Mouse (Mus musculus): ENCODE data around the gene Hbs1l. TPM values are rescaled to one million over a fixed set of nuclear protein-coding genes. Genes with fewer than 3 reads are reported as not detected.

The Hbs1l gene
- total and polyA plus RNA-seq, 2 experiments, result 17.1 to 78.1 TPM

DNA sequence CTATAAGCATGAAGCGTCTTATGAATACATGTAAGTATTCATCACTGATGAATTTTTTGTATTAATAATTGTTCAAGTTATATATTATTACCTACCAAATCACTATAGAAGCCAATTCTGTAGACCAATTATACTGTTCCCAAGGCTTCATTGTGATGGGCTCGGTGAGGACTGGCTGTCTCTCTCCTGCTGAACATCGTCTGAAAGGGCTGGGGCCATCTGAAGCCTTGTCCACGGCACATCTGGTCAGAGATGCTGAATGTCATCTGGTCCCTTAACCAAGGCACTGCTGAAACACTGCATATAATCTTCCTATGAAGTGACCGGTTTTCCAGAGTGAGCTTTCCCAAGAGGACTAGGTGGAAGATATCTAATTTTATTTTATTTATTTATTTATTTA lies 24.9 kb upstream of the Hbs1l start:
- Histone ChIP-seq H3K79me2 (ENCODE audit: control insufficient read depth, insufficient read depth, low read length) (no peaks in the 10 kb centered on the region), H3K9ac (ENCODE audit: low read depth, low read length) (no peak overlapping the region), H3K27ac (replicated peaks; ENCODE audit: insufficient read depth, low read depth, low read length) (no peak overlapping the region), H3K4me3 (ENCODE audit: insufficient read depth, low read depth, low read length) (no peak overlapping the region), H3K27me3 (ENCODE audit: control insufficient read depth, insufficient read depth, low read length) (no peaks in the 10 kb centered on the region), H3K4me1 (ENCODE audit: control insufficient read depth, insufficient read depth, low read length) (no peaks in the 10 kb centered on the region; the same call in 1 of the 2 replicates), H3K36me3 (ENCODE audit: control insufficient read depth, insufficient read depth, low read length) (no peaks in the 10 kb centered on the region)
- DNase-seq (ENCODE audit: extremely low read depth, low read depth, low spot score), result no peak
- WGBS, result 96% methylated on average over 5 of the region's 5 CpGs
- no peak for TF ChIP-seq POLR2A (IDR thresholded peaks at IDR 0.05; ENCODE audit: extremely low read depth, insufficient read depth, low read length)
- no peak for TF ChIP-seq CTCF (IDR thresholded peaks at IDR 0.05; ENCODE audit: low read depth, low read length)

DNA sequence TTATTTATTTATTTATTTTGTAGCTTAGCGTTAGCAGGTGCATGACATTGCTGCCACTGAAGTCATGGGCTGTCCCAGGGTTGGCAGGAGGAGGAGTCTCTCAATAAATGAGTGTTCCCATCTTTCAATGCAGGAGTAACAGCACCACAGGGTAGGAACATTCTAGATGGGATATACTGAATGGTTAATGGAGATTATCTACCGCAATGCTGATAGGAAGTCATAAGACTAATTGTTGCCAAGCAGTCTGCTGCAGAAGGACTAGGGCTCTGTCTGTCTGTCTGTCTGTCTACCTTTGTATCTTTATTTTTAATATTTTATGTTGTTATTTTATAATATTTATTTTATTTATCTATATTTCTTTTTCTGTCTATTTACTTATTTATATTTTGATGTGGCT lies 24.5 kb upstream of the Hbs1l start:
- no peak for DNase-seq (ENCODE audit: extremely low read depth, low read depth, low spot score)
- no peak overlapping the region for H3K27ac ChIP-seq (replicated peaks; ENCODE audit: insufficient read depth, low read depth, low read length)
- TF ChIP-seq POLR2A (IDR thresholded peaks at IDR 0.05; ENCODE audit: extremely low read depth, insufficient read depth, low read length), result no peak
- no peak for TF ChIP-seq CTCF (IDR thresholded peaks at IDR 0.05; ENCODE audit: low read depth, low read length)
- 87% methylated on average over 2 of the region's 2 CpGs for WGBS
- no peaks in the 10 kb centered on the region for H3K27me3 ChIP-seq (ENCODE audit: control insufficient read depth, insufficient read depth, low read length)
- no peaks in the 10 kb centered on the region for H3K36me3 ChIP-seq (ENCODE audit: control insufficient read depth, insufficient read depth, low read length)
- no peaks in the 10 kb centered on the region for H3K79me2 ChIP-seq (ENCODE audit: control insufficient read depth, insufficient read depth, low read length)
- no peaks in the 10 kb centered on the region; the same call in 1 of the 2 replicates for H3K4me1 ChIP-seq (ENCODE audit: control insufficient read depth, insufficient read depth, low read length)
- no peak overlapping the region for H3K4me3 ChIP-seq (ENCODE audit: insufficient read depth, low read depth, low read length)
- H3K9ac ChIP-seq (ENCODE audit: low read depth, low read length), result no peak overlapping the region

DNA sequence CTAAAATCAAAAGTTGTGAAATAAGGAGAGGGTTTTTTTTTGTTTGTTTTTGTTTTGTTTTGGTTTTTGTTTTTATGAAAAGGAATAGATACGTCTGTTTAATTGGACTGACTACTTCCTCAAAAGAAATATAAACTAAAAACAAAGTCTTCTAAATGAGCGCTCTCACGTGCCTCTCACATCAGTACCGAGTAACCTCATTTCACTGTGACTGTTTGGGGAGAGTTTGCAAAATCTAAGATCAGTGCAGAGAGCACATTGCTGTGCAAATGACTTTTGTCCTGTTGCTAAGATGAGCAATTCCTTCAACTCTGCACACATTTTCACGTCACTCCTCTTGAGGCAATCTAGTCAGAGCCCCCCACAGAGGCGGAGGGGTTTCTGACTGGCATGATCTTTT lies 24.0 kb upstream of the Hbs1l start:
- no peaks in the 10 kb centered on the region for H3K79me2 ChIP-seq (ENCODE audit: control insufficient read depth, insufficient read depth, low read length)
- H3K27me3 ChIP-seq (ENCODE audit: control insufficient read depth, insufficient read depth, low read length), result no peaks in the 10 kb centered on the region
- no peaks in the 10 kb centered on the region for H3K36me3 ChIP-seq (ENCODE audit: control insufficient read depth, insufficient read depth, low read length)
- TF ChIP-seq POLR2A (IDR thresholded peaks at IDR 0.05; ENCODE audit: extremely low read depth, insufficient read depth, low read length), result no peak
- TF ChIP-seq CTCF (IDR thresholded peaks at IDR 0.05; ENCODE audit: low read depth, low read length), result no peak
- no peak overlapping the region; the same call in 1 of the 2 replicates for H3K27ac ChIP-seq (replicated peaks; ENCODE audit: insufficient read depth, low read depth, low read length)
- H3K4me3 ChIP-seq (ENCODE audit: insufficient read depth, low read depth, low read length), result no peak overlapping the region
- H3K4me1 ChIP-seq (ENCODE audit: control insufficient read depth, insufficient read depth, low read length), result no peaks in the 10 kb centered on the region; the same call in 1 of the 2 replicates
- 40% methylated on average over 6 of the region's 6 CpGs for WGBS
- DNase-seq (ENCODE audit: extremely low read depth, low read depth, low spot score), result peak; percentile 76
- no peak overlapping the region for H3K9ac ChIP-seq (ENCODE audit: low read depth, low read length)

- no peak overlapping the region for H3K27ac ChIP-seq (replicated peaks; ENCODE audit: insufficient read depth, low read depth, low read length)
These were observed 8.3 kb upstream of the Hbs1l start for GRCm38 (mm10) chr10:21287243-21288127.

GRCm38 (mm10) chr10:21291228-21291627 lies 4.6 kb upstream of the Hbs1l start:
- Histone ChIP-seq H3K4me3 (ENCODE audit: insufficient read depth, low read depth, low read length) (no peak overlapping the region), H3K79me2 (ENCODE audit: control insufficient read depth, insufficient read depth, low read length) (peaks cover 3% of the 10 kb centered on the region; the same call in 1 of the 2 replicates), H3K4me1 (ENCODE audit: control insufficient read depth, insufficient read depth, low read length) (peaks cover 11% of the 10 kb centered on the region; the same call in 1 of the 2 replicates), H3K27me3 (ENCODE audit: control insufficient read depth, insufficient read depth, low read length) (no peaks in the 10 kb centered on the region), H3K36me3 (ENCODE audit: control insufficient read depth, insufficient read depth, low read length) (no peaks in the 10 kb centered on the region), H3K27ac (replicated peaks; ENCODE audit: insufficient read depth, low read depth, low read length) (no peak overlapping the region), H3K9ac (ENCODE audit: low read depth, low read length) (no peak overlapping the region)
- WGBS, result 85% methylated on average over 4 of the region's 4 CpGs
- DNase-seq (ENCODE audit: extremely low read depth, low read depth, low spot score), result no peak
- TF ChIP-seq POLR2A (IDR thresholded peaks at IDR 0.05; ENCODE audit: extremely low read depth, insufficient read depth, low read length) (no peak), CTCF (IDR thresholded peaks at IDR 0.05; ENCODE audit: low read depth, low read length) (no peak)

More at GRCm38 (mm10) chr10:21287243-21288127, 8.3 kb upstream of the Hbs1l start:
- Histone ChIP-seq H3K4me1 (ENCODE audit: control insufficient read depth, insufficient read depth, low read length) (no peaks in the 10 kb centered on the region), H3K36me3 (ENCODE audit: control insufficient read depth, insufficient read depth, low read length) (no peaks in the 10 kb centered on the region), H3K4me3 (ENCODE audit: insufficient read depth, low read depth, low read length) (no peak overlapping the region), H3K27me3 (ENCODE audit: control insufficient read depth, insufficient read depth, low read length) (no peaks in the 10 kb centered on the region), H3K9ac (ENCODE audit: low read depth, low read length) (no peak overlapping the region), H3K79me2 (ENCODE audit: control insufficient read depth, insufficient read depth, low read length) (no peaks in the 10 kb centered on the region)
- TF ChIP-seq POLR2A (IDR thresholded peaks at IDR 0.05; ENCODE audit: extremely low read depth, insufficient read depth, low read length) (no peak), CTCF (IDR thresholded peaks at IDR 0.05; ENCODE audit: low read depth, low read length) (no peak)
- 71% methylated on average over 10 of the region's 10 CpGs for WGBS
- no peak for DNase-seq (ENCODE audit: extremely low read depth, low read depth, low spot score)

DNA sequence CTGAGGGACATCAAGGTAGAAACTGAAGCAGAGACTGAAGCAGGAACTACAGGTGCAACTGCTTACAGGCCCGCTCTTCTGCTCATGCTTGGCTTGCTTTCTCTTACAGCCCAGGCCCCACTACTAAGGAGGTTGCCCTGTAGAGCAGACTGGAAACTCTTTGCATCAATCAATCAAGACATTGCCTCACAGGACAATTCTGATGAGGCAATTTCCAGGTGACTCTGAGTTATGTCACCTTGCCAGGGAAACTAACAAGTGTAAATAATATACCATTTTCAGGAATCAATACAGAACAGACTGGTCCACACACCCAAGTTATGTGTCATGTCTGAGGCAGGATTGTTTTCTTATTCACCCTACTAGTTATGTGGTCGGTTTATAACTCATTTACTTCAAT lies 1.6 kb upstream of the Hbs1l start:
- Histone ChIP-seq H3K4me3 (ENCODE audit: insufficient read depth, low read depth, low read length) (no peak overlapping the region), H3K79me2 (ENCODE audit: control insufficient read depth, insufficient read depth, low read length) (peaks cover 5% of the 10 kb centered on the region; the same call in 1 of the 2 replicates), H3K36me3 (ENCODE audit: control insufficient read depth, insufficient read depth, low read length) (peaks cover 5% of the 10 kb centered on the region), H3K9ac (ENCODE audit: low read depth, low read length) (no peak overlapping the region), H3K27me3 (ENCODE audit: control insufficient read depth, insufficient read depth, low read length) (no peaks in the 10 kb centered on the region), H3K4me1 (ENCODE audit: control insufficient read depth, insufficient read depth, low read length) (peaks cover 14% of the 10 kb centered on the region; the same call in 1 of the 2 replicates), H3K27ac (replicated peaks; ENCODE audit: insufficient read depth, low read depth, low read length) (peak overlapping the region; percentile 73)
- 21% methylated on average over 2 of the region's 2 CpGs for WGBS
- peak; percentile 96 for DNase-seq (ENCODE audit: extremely low read depth, low read depth, low spot score)
- TF ChIP-seq POLR2A (IDR thresholded peaks at IDR 0.05; ENCODE audit: extremely low read depth, insufficient read depth, low read length) (no peak), CTCF (IDR thresholded peaks at IDR 0.05; ENCODE audit: low read depth, low read length) (no peak)

Data from liver, adult 2 months (tissue).